ENCODE assay signal across 12 mouse cellular contexts in genomic region chr10:96625682-96626081, GRCm38 (mm10). TPM values are rescaled to one million over a fixed set of nuclear protein-coding genes. Genes with fewer than 3 reads are reported as not detected.
A peak's percentile ranks its signal among the peaks of the same experiment; 100 is the strongest.
DNase-seq lines count a peak whose midpoint lies in the region; ATAC-seq and TF ChIP-seq lines count a peak whose summit lies in the region.
"Had no signal": no experiment of that assay in that cellular context is flagged by ENCODE, and none has a peak within 500 bp of the region (broad histone marks: within the 10 kb centered on the region; RNA-seq: fewer than 3 reads in every experiment).

No protein-coding gene starts in this region.

- peak overlapping the region; percentile 90 for H3K27ac ChIP-seq in cerebellum, adult 2 months (ENCODE audit: insufficient read depth, low read length)
- H3K27ac ChIP-seq in intestine, postnatal 0 days (ENCODE audit: low read depth, low read length): no peak overlapping the region
- no peak overlapping the region for H3K27ac ChIP-seq in intestine, embryonic 16.5 days (ENCODE audit: low read length)
- H3K27ac ChIP-seq in forebrain, postnatal 0 days (ENCODE audit: low read depth, low read length): no peak overlapping the region
- no peak overlapping the region for H3K27ac ChIP-seq in midbrain, embryonic 16.5 days (ENCODE audit: low read length)
- H3K27ac ChIP-seq: embryonic facial prominence, embryonic 15.5 days; macrophage had no signal

- peak overlapping the region; percentile 71 for H3K4me3 ChIP-seq in cerebellum, adult 2 months (replicated peaks; ENCODE audit: insufficient read depth, low read depth, low read length)
- no peak overlapping the region for H3K4me3 ChIP-seq in intestine, postnatal 0 days (ENCODE audit: low read depth, low read length)
- no peak overlapping the region for H3K4me3 ChIP-seq in intestine, embryonic 16.5 days (ENCODE audit: low read length)
- peak overlapping the region; percentile 3; the same call in 1 of the 2 replicates for H3K4me3 ChIP-seq in forebrain, postnatal 0 days (ENCODE audit: low read depth, low read length)
- no peak overlapping the region for H3K4me3 ChIP-seq in midbrain, embryonic 16.5 days (ENCODE audit: low read depth, low read length)
- H3K4me3 ChIP-seq: embryonic facial prominence, embryonic 15.5 days had no signal

- 0 out of 2 replicates have a peak overlapping the region, but pooled peaks have one; percentile 2 for H3K4me2 ChIP-seq in intestine, postnatal 0 days (replicated peaks; ENCODE audit: low read depth)
- H3K4me2 ChIP-seq in intestine, embryonic 16.5 days (ENCODE audit: low read depth, low read length): no peak overlapping the region
- peak overlapping the region; percentile 78 for H3K4me2 ChIP-seq in forebrain, postnatal 0 days (ENCODE audit: low read depth)
- H3K4me2 ChIP-seq in midbrain, embryonic 16.5 days (ENCODE audit: low read length): peak overlapping the region; percentile 33
- H3K4me2 ChIP-seq: embryonic facial prominence, embryonic 15.5 days had no signal

- DNase-seq in cerebellum, adult 2 months: peak; percentile 59 to 63
- DNase-seq in cerebellum, adult 11-12 months: no peak
- DNase-seq in forebrain, postnatal 0 days: no peak
- DNase-seq in kidney, postnatal 14 days: no peak
- DNase-seq in embryo, embryonic 9.5 days (ENCODE audit: extremely low spot score): no peak
- DNase-seq: gastrocnemius, postnatal 14 days; retina, postnatal 1 day had no signal

- TF ChIP-seq CTCF in cerebellum, adult 2 months (IDR thresholded peaks at IDR 0.05; ENCODE audit: borderline replicate concordance, insufficient read depth, low read depth, low read length): no peak
- no peak for TF ChIP-seq CTCF in intestine, postnatal 0 days (IDR thresholded peaks at IDR 0.05; ENCODE audit: low read depth)
- no peak for TF ChIP-seq CTCF in forebrain, postnatal 0 days (IDR thresholded peaks at IDR 0.05; ENCODE audit: low read depth)

- no peaks in the 10 kb centered on the region for H3K9me3 ChIP-seq in intestine, postnatal 0 days (ENCODE audit: control insufficient read depth)
- H3K9me3 ChIP-seq in intestine, embryonic 16.5 days (ENCODE audit: control insufficient read depth, low read length): no peaks in the 10 kb centered on the region
- H3K9me3 ChIP-seq in forebrain, postnatal 0 days (ENCODE audit: low read length): no peaks in the 10 kb centered on the region
- H3K9me3 ChIP-seq in midbrain, embryonic 16.5 days (replicated peaks; ENCODE audit: control insufficient read depth, low read length, poor library complexity, severe bottlenecking): no peaks in the 10 kb centered on the region
- H3K9me3 ChIP-seq: embryonic facial prominence, embryonic 15.5 days had no signal

- 14% methylated on average over 4 of the region's 4 CpGs for WGBS in cerebellum, adult 2 months
- WGBS in intestine, postnatal 0 days: 65% methylated on average over 4 of the region's 4 CpGs
- WGBS in intestine, embryonic 16.5 days: 72% methylated on average over 4 of the region's 4 CpGs
- 70% methylated on average over 4 of the region's 4 CpGs for WGBS in forebrain, postnatal 0 days
- 76% methylated on average over 4 of the region's 4 CpGs for WGBS in midbrain, embryonic 16.5 days

- TF ChIP-seq POLR2A in cerebellum, adult 2 months (IDR thresholded peaks at IDR 0.05; ENCODE audit: borderline replicate concordance, insufficient read depth, low read length): no peak

- H3K36me3 ChIP-seq in intestine, postnatal 0 days (ENCODE audit: control insufficient read depth, insufficient read depth): peaks cover 12% of the 10 kb centered on the region; the same call in 1 of the 2 replicates
- H3K36me3 ChIP-seq in intestine, embryonic 16.5 days (ENCODE audit: control insufficient read depth, insufficient read depth, low read length): peaks cover 3% of the 10 kb centered on the region
- H3K36me3 ChIP-seq in forebrain, postnatal 0 days (ENCODE audit: insufficient read depth): peaks cover 10% of the 10 kb centered on the region; the same call in 1 of the 2 replicates
- H3K36me3 ChIP-seq in midbrain, embryonic 16.5 days (ENCODE audit: control insufficient read depth, insufficient read depth, low read length): peaks cover 2% of the 10 kb centered on the region; the same call in 1 of the 2 replicates

- ATAC-seq in intestine, postnatal 0 days: no peak
- ATAC-seq in intestine, embryonic 16.5 days: no peak
- ATAC-seq in forebrain, postnatal 0 days: no peak
- no peak for ATAC-seq in midbrain, embryonic 16.5 days

- H3K9ac ChIP-seq in intestine, postnatal 0 days (ENCODE audit: low read depth, low read length): no peak overlapping the region
- H3K9ac ChIP-seq in intestine, embryonic 16.5 days (ENCODE audit: low read depth, low read length): no peak overlapping the region
- H3K9ac ChIP-seq in forebrain, postnatal 0 days: no peak overlapping the region
- H3K9ac ChIP-seq in midbrain, embryonic 16.5 days (ENCODE audit: low read depth, low read length): no peak overlapping the region
- H3K9ac ChIP-seq: embryonic facial prominence, embryonic 15.5 days had no signal

- no peaks in the 10 kb centered on the region for H3K27me3 ChIP-seq in cerebellum, adult 2 months (ENCODE audit: control insufficient read depth, insufficient read depth, low read length)
- H3K27me3 ChIP-seq in intestine, postnatal 0 days (replicated peaks; ENCODE audit: control insufficient read depth, insufficient read depth, low read length): no peaks in the 10 kb centered on the region
- no peaks in the 10 kb centered on the region for H3K27me3 ChIP-seq in intestine, embryonic 16.5 days (replicated peaks; ENCODE audit: control insufficient read depth, insufficient read depth, low read length)
- no peaks in the 10 kb centered on the region for H3K27me3 ChIP-seq in forebrain, postnatal 0 days (ENCODE audit: insufficient read depth, low read length)
- no peaks in the 10 kb centered on the region for H3K27me3 ChIP-seq in midbrain, embryonic 16.5 days (ENCODE audit: control insufficient read depth, insufficient read depth, low read depth, low read length)
- H3K27me3 ChIP-seq: embryonic facial prominence, embryonic 15.5 days had no signal

- H3K4me1 ChIP-seq in cerebellum, adult 2 months (ENCODE audit: control insufficient read depth, insufficient read depth, low read length): peaks cover 18% of the 10 kb centered on the region
- H3K4me1 ChIP-seq in intestine, postnatal 0 days (replicated peaks; ENCODE audit: control insufficient read depth, insufficient read depth, low read length): peaks cover 7% of the 10 kb centered on the region
- peaks cover 35% of the 10 kb centered on the region for H3K4me1 ChIP-seq in intestine, embryonic 16.5 days (ENCODE audit: control insufficient read depth, insufficient read depth, low read length)
- H3K4me1 ChIP-seq in forebrain, postnatal 0 days (ENCODE audit: insufficient read depth): peaks cover 38% of the 10 kb centered on the region
- H3K4me1 ChIP-seq in midbrain, embryonic 16.5 days (ENCODE audit: control insufficient read depth, insufficient read depth, low read length): peaks cover 48% of the 10 kb centered on the region

RNA-seq across cellular contexts. Expression of gene Btg1, which starts 8.9 kb away (rescaled TPM):
- 72.7 and 87.6 TPM in 2 replicates for polyA plus RNA-seq in cerebellum, adult 2 months (2012; rRNA removed)
- polyA plus RNA-seq in intestine, postnatal 0 days (2015; fragmentation: Nextera tagmentation; extraction: Ambion mirVana): 29.5 and 30.1 TPM in 2 replicates
- polyA plus RNA-seq in intestine, embryonic 16.5 days (2015; fragmentation: Nextera tagmentation; extraction: Ambion mirVana): 43.2 and 43.9 TPM in 2 replicates
- 22.2 and 28.1 TPM in 2 replicates for total RNA-seq in forebrain, postnatal 0 days (2014; rRNA removed)
- 23.5 and 28.7 TPM in 2 replicates for polyA plus RNA-seq in forebrain, postnatal 0 days (2015; fragmentation: Nextera tagmentation; extraction: Ambion mirVana)
- polyA plus RNA-seq in midbrain, embryonic 16.5 days (2015; fragmentation: Nextera tagmentation; extraction: Ambion mirVana): 33.6 and 46.5 TPM in 2 replicates

Comparison
In these comparisons a context has a peak if more than half of its experiments do, and no peak if none do; other contexts are left out.
1. DNase-seq: peak in cerebellum, adult 2 months (2 of 2); none in cerebellum, adult 11-12 months (single experiment), forebrain, postnatal 0 days (single experiment), kidney, postnatal 14 days (single experiment) and embryo, embryonic 9.5 days (single experiment).
2. H3K4me3 ChIP-seq: peak in cerebellum, adult 2 months (single experiment) and forebrain, postnatal 0 days (single experiment); none in intestine, postnatal 0 days (single experiment), intestine, embryonic 16.5 days (single experiment) and midbrain, embryonic 16.5 days (single experiment).